Mouse (Mus musculus): ENCODE results near the gene Mis18a.

GRCm38 (mm10) chr16:90687011-90687410, 40.2 kb downstream of the Mis18a start:
- TF ChIP-seq EP300 (IDR thresholded peaks at IDR 0.05; ENCODE audit: insufficient read depth, low read depth, low read length), result no peak
- no peak for TF ChIP-seq POLR2A (IDR thresholded peaks at IDR 0.05; ENCODE audit: insufficient read depth, low read length)
